Mouse (Mus musculus) MEL (cell line): ENCODE measurements around the gene Nedd8. TPM values are rescaled to one million over a fixed set of nuclear protein-coding genes. Genes with fewer than 3 reads are reported as not detected.

Source experiments
- DNase-seq: peaks from one replicate; pipeline ENCODE4 v3.0.0; 2011; ENCODE audit warnings: low read depth, low spot score
- H3K27ac ChIP-seq: 2 replicates; pipeline ENCODE4 v1.5.1; 2012; ENCODE audit warnings: low read depth, mild to moderate bottlenecking, control low read depth, low read length, moderate library complexity; ENCODE audit not compliant: control insufficient read depth
- H3K27me3 ChIP-seq, 2 experiments: fragments of 150-350 bp in 1 of 2; sonication (generic) in 1 of 2; 2 replicates each; pipeline ENCODE4 v1.6.1; 2012; ENCODE audit warnings: low read length in 2 of 2, mild to moderate bottlenecking in 2 of 2, improper control_type of control experiment in 1 of 2, moderate library complexity in 1 of 2; ENCODE audit not compliant: insufficient read depth in 2 of 2, control insufficient read depth in 1 of 2
- H3K36me3 ChIP-seq, 2 experiments: 2 replicates each; pipeline ENCODE4 v1.6.1; 2012 to 2014; ENCODE audit warnings: low read length in 2 of 2, improper control_type of control experiment in 1 of 2, inconsistent platforms in 1 of 2, mild to moderate bottlenecking in 1 of 2; ENCODE audit not compliant: insufficient read depth in 2 of 2, control insufficient read depth in 1 of 2
- H3K4me1 ChIP-seq, 2 experiments: fragments of 150-350 bp in 1 of 2; sonication (generic) in 1 of 2; 2 replicates each; pipeline ENCODE4 v1.6.1; 2012; ENCODE audit warnings: low read length in 2 of 2, improper control_type of control experiment in 1 of 2, mild to moderate bottlenecking in 1 of 2; ENCODE audit not compliant: insufficient read depth in 2 of 2, control insufficient read depth in 1 of 2
- H3K4me3 ChIP-seq, 2 experiments: fragments of 150-350 bp in 1 of 2; sonication (generic) in 1 of 2; 2 replicates each; pipeline ENCODE4 v1.5.1; 2012; ENCODE audit warnings: low read depth in 2 of 2, low read length in 2 of 2, mild to moderate bottlenecking in 2 of 2, moderate library complexity in 2 of 2, control low read depth in 1 of 2, improper control_type of control experiment in 1 of 2; ENCODE audit not compliant: control insufficient read depth in 1 of 2, insufficient read depth in 1 of 2
- H3K79me2 ChIP-seq: 2 replicates; pipeline ENCODE4 v1.6.1; 2012; ENCODE audit warnings: mild to moderate bottlenecking, low read length, moderate library complexity; ENCODE audit not compliant: control insufficient read depth, poor library complexity, insufficient read depth
- H3K9ac ChIP-seq: 2 replicates; pipeline ENCODE4 v1.6.1; 2012; ENCODE audit warnings: low read depth, mild to moderate bottlenecking, control low read depth, low read length, moderate library complexity; ENCODE audit not compliant: control insufficient read depth, poor library complexity, severe bottlenecking
- H3K9me3 ChIP-seq: fragments of 150-350 bp; sonication (generic); replicated peaks from 2 replicates; pipeline ENCODE4 v1.6.1; 2012; ENCODE audit warnings: mild to moderate bottlenecking, low read length, improper control_type of control experiment, moderate library complexity; ENCODE audit not compliant: insufficient read depth
- BHLHE40 ChIP-seq: IDR thresholded peaks from 2 replicates; pipeline ENCODE4 v1.6.1; 2012; ENCODE audit warnings: low read depth, mild to moderate bottlenecking, inconsistent platforms, low read length, improper control_type of control experiment, borderline replicate concordance
- CTCF ChIP-seq, 3 experiments: IDR thresholded peaks in 2 of 3; conservative IDR thresholded peaks in 1 of 3; 2 replicates each; pipeline ENCODE4 v1.5.1; 2011 to 2012; ENCODE audit warnings: low read length in 3 of 3, low read depth in 2 of 3, mild to moderate bottlenecking in 2 of 3, improper control_type of control experiment in 1 of 3, inconsistent platforms in 1 of 3, mixed read lengths in 1 of 3, moderate library complexity in 1 of 3; ENCODE audit not compliant: control insufficient read depth in 1 of 3, insufficient read depth in 1 of 3, poor library complexity in 1 of 3, severe bottlenecking in 1 of 3
- ELF1 ChIP-seq: IDR thresholded peaks from 2 replicates; pipeline ENCODE4 v1.6.1; 2014; ENCODE audit warnings: low read depth, mild to moderate bottlenecking, inconsistent platforms, low read length, improper control_type of control experiment, moderate library complexity
- ETS1 ChIP-seq: IDR thresholded peaks from 2 replicates; pipeline ENCODE4 v1.6.1; 2012; ENCODE audit warnings: low read depth, mild to moderate bottlenecking, inconsistent platforms, low read length, improper control_type of control experiment, moderate library complexity
- GATA1 ChIP-seq: IDR thresholded peaks from 2 replicates; pipeline ENCODE4 v1.6.1; 2011; ENCODE audit warnings: low read depth, low read length, improper control_type of control experiment
- HCFC1 ChIP-seq: IDR thresholded peaks from 2 replicates; pipeline ENCODE4 v1.6.1; 2012; ENCODE audit warnings: low read depth, mild to moderate bottlenecking, inconsistent platforms, low read length, improper control_type of control experiment, moderate library complexity
- MAFK ChIP-seq: IDR thresholded peaks from 2 replicates; pipeline ENCODE4 v1.6.1; 2011; ENCODE audit warnings: low read depth, mild to moderate bottlenecking, low read length, improper control_type of control experiment, borderline replicate concordance
- MAX ChIP-seq: IDR thresholded peaks from 2 replicates; pipeline ENCODE4 v1.6.1; 2011; ENCODE audit warnings: low read length, improper control_type of control experiment
- MEF2A ChIP-seq: IDR thresholded peaks from 2 replicates; pipeline ENCODE4 v1.6.1; 2014; ENCODE audit warnings: low read depth, mild to moderate bottlenecking, inconsistent platforms, low read length, improper control_type of control experiment; ENCODE audit not compliant: poor library complexity, insufficient replicate concordance, severe bottlenecking; ENCODE audit errors: extremely low read depth
- MXI1 ChIP-seq: IDR thresholded peaks from 2 replicates; pipeline ENCODE4 v1.6.1; 2011; ENCODE audit warnings: mild to moderate bottlenecking, low read depth, low read length, improper control_type of control experiment
- MYC ChIP-seq: IDR thresholded peaks from 2 replicates; pipeline ENCODE4 v1.6.1; 2011; ENCODE audit warnings: low read depth, mild to moderate bottlenecking, low read length, improper control_type of control experiment, moderate library complexity
- NELFE ChIP-seq: IDR thresholded peaks from 2 replicates; pipeline ENCODE4 v1.6.1; 2011; ENCODE audit warnings: low read depth, low read length, improper control_type of control experiment
- NRF1 ChIP-seq: IDR thresholded peaks from 2 replicates; pipeline ENCODE4 v1.6.1; 2014; ENCODE audit warnings: low read depth, mild to moderate bottlenecking, inconsistent platforms, low read length, improper control_type of control experiment, moderate library complexity; ENCODE audit not compliant: poor library complexity, insufficient read depth, severe bottlenecking
- POLR2AphosphoS5 ChIP-seq: IDR thresholded peaks from 2 replicates; pipeline ENCODE4 v1.6.1; 2012; ENCODE audit warnings: low read depth, borderline replicate concordance, mild to moderate bottlenecking, inconsistent platforms, low read length, moderate library complexity, mixed read lengths
- RAD21 ChIP-seq: IDR thresholded peaks from 2 replicates; pipeline ENCODE4 v1.6.1; 2011; ENCODE audit warnings: mild to moderate bottlenecking, low read depth, low read length, improper control_type of control experiment
- RCOR1 ChIP-seq: IDR thresholded peaks from 2 replicates; pipeline ENCODE4 v1.6.1; 2012; ENCODE audit warnings: low read depth, mild to moderate bottlenecking, inconsistent platforms, low read length, improper control_type of control experiment
- SIN3A ChIP-seq: IDR thresholded peaks from 2 replicates; pipeline ENCODE4 v1.6.1; 2012; ENCODE audit warnings: low read length, improper control_type of control experiment, inconsistent platforms
- USF1 ChIP-seq: IDR thresholded peaks from 2 replicates; pipeline ENCODE4 v1.6.1; 2014; ENCODE audit warnings: low read depth, mild to moderate bottlenecking, inconsistent platforms, low read length, improper control_type of control experiment, moderate library complexity
- USF2 ChIP-seq, 2 experiments: IDR thresholded peaks; 2 replicates each; pipeline ENCODE4 v1.6.1; 2011 to 2012; ENCODE audit warnings: improper control_type of control experiment in 2 of 2, low read length in 2 of 2, borderline replicate concordance in 1 of 2, inconsistent platforms in 1 of 2, low read depth in 1 of 2, mild to moderate bottlenecking in 1 of 2; ENCODE audit not compliant: insufficient read depth in 1 of 2
- ZC3H11A ChIP-seq: IDR thresholded peaks from 2 replicates; pipeline ENCODE4 v1.6.1; 2012; ENCODE audit warnings: low read depth, mild to moderate bottlenecking, inconsistent platforms, low read length, improper control_type of control experiment
- ZKSCAN1 ChIP-seq: IDR thresholded peaks from 2 replicates; pipeline ENCODE4 v1.6.1; 2012; ENCODE audit warnings: low read depth, mild to moderate bottlenecking, inconsistent platforms, low read length, improper control_type of control experiment, moderate library complexity
- ZMIZ1 ChIP-seq: IDR thresholded peaks from 2 replicates; pipeline ENCODE4 v1.6.1; 2012; ENCODE audit warnings: low read depth, mild to moderate bottlenecking, inconsistent platforms, low read length, improper control_type of control experiment, moderate library complexity
- ZNF384 ChIP-seq: IDR thresholded peaks from 2 replicates; pipeline ENCODE4 v1.6.1; 2012; ENCODE audit warnings: low read depth, mild to moderate bottlenecking, inconsistent platforms, low read length, improper control_type of control experiment
- polyA plus RNA-seq, 2 experiments: library from polyadenylated mRNA; stranded (reverse) in 1 of 2; unstranded in 1 of 2; fragments of >175 nt in 1 of 2; fragments of >200 nt in 1 of 2; gene quantifications; 2 replicates each; pipeline versions ENCODE4 v1.2.1 to v1.2.4; 2012; ENCODE audit warnings: low replicate concordance in 2 of 2, low read depth in 1 of 2; ENCODE audit not compliant: insufficient read length in 2 of 2, insufficient read depth in 1 of 2, missing spikeins in 1 of 2
- total RNA-seq: library from RNA; depleted of rRNA; stranded (reverse); fragments of 300-350 nt; gene quantifications from 2 replicates; pipeline ENCODE4 v1.2.3, GENCODE M21; 2012

Gene Nedd8
- total and polyA plus RNA-seq, 3 experiments = 515 to 528 TPM; not detected in 1

- Histone ChIP-seq H3K36me3 (peaks cover 0 to 11% of the 10 kb centered on the region in 2 experiments; a peak in 3 of 4 replicates), H3K9ac (no peak overlapping the region), H3K9me3 (no peaks in the 10 kb centered on the region), H3K79me2 (no peaks in the 10 kb centered on the region; the same call in 1 of the 2 replicates), H3K27ac (no peak overlapping the region), H3K27me3 (no peaks in the 10 kb centered on the region), H3K4me3 (no peak overlapping the region), H3K4me1 (peaks cover 3 to 14% of the 10 kb centered on the region in 2 experiments)
- TF ChIP-seq NRF1 (no peak), ZMIZ1 (no peak), POLR2AphosphoS5 (no peak), ELF1 (no peak), USF1 (no peak), MAX (no peak), BHLHE40 (no peak), ZKSCAN1 (no peak), MAFK (no peak), CTCF (IDR thresholded peaks at IDR 0.05 in 2 of 3, conservative IDR thresholded peaks at IDR 0.05 in 1 of 3; ENCODE audit: control insufficient read depth in 1 of 3, insufficient read depth in 1 of 3, low read depth in 2 of 3, low read length in 3 of 3, poor library complexity in 1 of 3, severe bottlenecking in 1 of 3) (no peak)
- no peak for DNase-seq
Observed at GRCm38 (mm10) chr14:55656935-55657334, 15.0 kb downstream of the Nedd8 start.

- TF ChIP-seq MEF2A = no peak
- TF ChIP-seq ETS1 = no peak
- no peak for TF ChIP-seq HCFC1
- TF ChIP-seq ZC3H11A = no peak
- no peak for TF ChIP-seq MYC
- no peak for TF ChIP-seq NELFE
- no peak for TF ChIP-seq MXI1
- no peak for TF ChIP-seq ZNF384
- TF ChIP-seq GATA1 = no peak
- no peak for TF ChIP-seq ZMIZ1
- TF ChIP-seq SIN3A = no peak
- no peak for TF ChIP-seq USF2 (IDR thresholded peaks at IDR 0.05; ENCODE audit: borderline replicate concordance in 1 of 2, insufficient read depth in 1 of 2, low read depth in 1 of 2, low read length in 2 of 2)
- TF ChIP-seq ZKSCAN1 = no peak
- TF ChIP-seq RCOR1 = no peak
- TF ChIP-seq RAD21 = no peak
- no peak for TF ChIP-seq USF1
- Histone ChIP-seq H3K79me2 (no peaks in the 10 kb centered on the region), H3K4me3 (no peak overlapping the region), H3K36me3 (no peaks in the 10 kb centered on the region; a peak in 1 of 4 replicates), H3K4me1 (no peaks in the 10 kb centered on the region), H3K27ac (no peak overlapping the region), H3K27me3 (no peaks in the 10 kb centered on the region), H3K9me3 (no peaks in the 10 kb centered on the region), H3K9ac (no peak overlapping the region)
- DNase-seq = no peak
Observed at GRCm38 (mm10) chr14:55651528-55651927, 20.4 kb downstream of the Nedd8 start.
